Mouse (Mus musculus) gastrocnemius, adult 18-20 months (tissue): ENCODE results near the gene Fkbp6. TPM values are rescaled to one million over a fixed set of nuclear protein-coding genes. Genes with fewer than 3 reads are reported as not detected.
A peak's percentile ranks its signal among the peaks of the same experiment; 100 is the strongest.

Source experiments
- DNase-seq: peaks from one replicate; pipeline ENCODE4 v3.0.0; 2021; ENCODE audit warnings: low spot score
- total RNA-seq, 2 experiments: library from RNA; stranded (reverse); gene quantifications; 2 replicates each; pipeline ENCODE4 v1.2.3; 2021

Fkbp6 gene
- total RNA-seq, 2 experiments from 2014 or later = not detected

- DNase-seq = no peak
Measured at GRCm38 (mm10) chr5:135352995-135353394, 3.2 kb upstream of the Fkbp6 start, which contains the start of gene Trim50. Trim50 (plus strand) TSS chr5:135353295.

- no peak for DNase-seq
Measured at GRCm38 (mm10) chr5:135351606-135352005, 1.8 kb upstream of the Fkbp6 start.

GRCm38 (mm10) chr5:135347511-135348011 lies 2.3 kb downstream of the Fkbp6 start:
- DNase-seq = no peak

GRCm38 (mm10) chr5:135346430-135346829 lies 3.4 kb downstream of the Fkbp6 start:
- no peak for DNase-seq

GRCm38 (mm10) chr5:135345989-135346388 lies 3.9 kb downstream of the Fkbp6 start:
- no peak for DNase-seq

GRCm38 (mm10) chr5:135337575-135337974 lies 12.3 kb downstream of the Fkbp6 start:
- DNase-seq = no peak

GRCm38 (mm10) chr5:135331161-135331560 lies 18.7 kb downstream of the Fkbp6 start:
- DNase-seq = no peak

- DNase-seq = no peak
Measured at GRCm38 (mm10) chr5:135330201-135330600, 19.6 kb downstream of the Fkbp6 start.

- DNase-seq = no peak
Measured at GRCm38 (mm10) chr5:135329471-135329870, 20.4 kb downstream of the Fkbp6 start.

- no peak for DNase-seq
Measured at GRCm38 (mm10) chr5:135326121-135326659, 23.7 kb downstream of the Fkbp6 start.

- no peak for DNase-seq
Measured at GRCm38 (mm10) chr5:135322197-135322596, 27.6 kb downstream of the Fkbp6 start.

- no peak for DNase-seq
Measured at GRCm38 (mm10) chr5:135319856-135320255, 30.0 kb downstream of the Fkbp6 start.

- no peak for DNase-seq
Measured at GRCm38 (mm10) chr5:135316177-135316576, 33.7 kb downstream of the Fkbp6 start.

- no peak for DNase-seq
Measured at GRCm38 (mm10) chr5:135306321-135306965, 43.4 kb downstream of the Fkbp6 start.

GRCm38 (mm10) chr5:135302454-135302853 lies 47.4 kb downstream of the Fkbp6 start:
- no peak for DNase-seq

GRCm38 (mm10) chr5:135301916-135302315 lies 47.9 kb downstream of the Fkbp6 start:
- DNase-seq = no peak

GRCm38 (mm10) chr5:135292001-135292400 lies 57.8 kb downstream of the Fkbp6 start:
- DNase-seq = no peak

- DNase-seq = no peak
Measured at GRCm38 (mm10) chr5:135291193-135291592, 58.7 kb downstream of the Fkbp6 start.

GRCm38 (mm10) chr5:135290703-135291102 lies 59.1 kb downstream of the Fkbp6 start:
- no peak for DNase-seq

GRCm38 (mm10) chr5:135286926-135287325 lies 62.9 kb downstream of the Fkbp6 start:
- DNase-seq = no peak

- DNase-seq = peak; percentile 81
Measured at GRCm38 (mm10) chr5:135286185-135286584, 63.7 kb downstream of the Fkbp6 start.

GRCm38 (mm10) chr5:135285211-135285610 lies 64.6 kb downstream of the Fkbp6 start:
- no peak for DNase-seq

- no peak for DNase-seq
Measured at GRCm38 (mm10) chr5:135280226-135280625, 69.6 kb downstream of the Fkbp6 start.
